Mouse (Mus musculus) erythroblast, embryonic 14.5 days (primary cell): ENCODE results near the gene Tspan11. TPM values are rescaled to one million over a fixed set of nuclear protein-coding genes. Genes with fewer than 3 reads are reported as not detected.

Experiments used
- H3K27me3 ChIP-seq: 2 replicates; pipeline ENCODE4 v1.6.1; 2012; ENCODE audit warnings: inconsistent platforms; ENCODE audit not compliant: control insufficient read depth
- H3K36me3 ChIP-seq: 2 replicates; pipeline ENCODE4 v1.6.1; 2012; ENCODE audit warnings: mild to moderate bottlenecking, inconsistent platforms; ENCODE audit not compliant: control insufficient read depth
- H3K4me1 ChIP-seq: 2 replicates; pipeline ENCODE4 v1.6.1; 2012; ENCODE audit warnings: inconsistent platforms; ENCODE audit not compliant: control insufficient read depth
- H3K4me3 ChIP-seq: replicated peaks from 2 replicates; pipeline ENCODE3; 2012; ENCODE audit warnings: moderate library complexity, mild to moderate bottlenecking, inconsistent platforms
- H3K9me3 ChIP-seq: 2 replicates; pipeline ENCODE4 v1.6.1; 2012; ENCODE audit warnings: low read length, inconsistent platforms, mixed read lengths; ENCODE audit not compliant: control insufficient read depth
- GATA1 ChIP-seq: IDR thresholded peaks from 2 replicates; pipeline ENCODE4 v1.6.1; 2012; ENCODE audit warnings: low read length, inconsistent platforms, mixed read lengths
- TAL1 ChIP-seq: IDR thresholded peaks from 3 replicates; pipeline ENCODE4 v1.6.1; 2012; ENCODE audit warnings: low read length, inconsistent platforms, mixed read lengths
- polyA plus RNA-seq: library from polyadenylated mRNA; stranded (reverse); fragments of >175 nt; gene quantifications from 2 replicates; pipeline ENCODE4 v1.2.3, GENCODE M21; 2012

The Tspan11 gene
- polyA plus RNA-seq, 1 experiment: not detected

GRCm38 (mm10) chr6:127896425-127896824 lies 9.0 kb downstream of the Tspan11 start:
- H3K4me1 ChIP-seq: no peaks in the 10 kb centered on the region
- no peaks in the 10 kb centered on the region for H3K36me3 ChIP-seq
- no peak for TF ChIP-seq GATA1
- no peak for TF ChIP-seq TAL1
- H3K27me3 ChIP-seq: no peaks in the 10 kb centered on the region
- no peaks in the 10 kb centered on the region; the same call in 1 of the 2 replicates for H3K9me3 ChIP-seq
- H3K4me3 ChIP-seq: no peak overlapping the region

DNA sequence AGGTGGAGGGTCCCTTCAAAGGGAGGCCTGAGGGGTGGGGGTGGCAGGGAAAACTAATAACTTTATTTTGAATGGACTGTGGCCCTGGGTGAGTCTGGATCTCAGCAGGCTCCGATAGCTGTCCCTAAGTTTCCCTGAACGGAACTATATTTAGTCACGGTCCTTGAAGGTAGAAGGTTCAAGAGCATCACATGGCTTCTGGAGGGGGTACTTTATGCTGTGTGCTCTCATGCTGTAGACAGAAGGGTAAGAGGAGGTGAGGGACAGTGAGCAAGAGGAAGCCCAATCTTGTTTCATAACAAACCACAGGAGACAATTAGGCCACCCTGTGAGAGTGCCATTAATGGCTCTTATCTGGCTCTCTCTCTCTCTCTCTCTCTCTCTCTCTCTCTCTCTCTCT lies 10.0 kb downstream of the Tspan11 start:
- H3K36me3 ChIP-seq: no peaks in the 10 kb centered on the region
- no peaks in the 10 kb centered on the region for H3K4me1 ChIP-seq
- H3K27me3 ChIP-seq: no peaks in the 10 kb centered on the region
- H3K4me3 ChIP-seq: no peak overlapping the region
- TF ChIP-seq TAL1 (no peak), GATA1 (no peak)
- no peaks in the 10 kb centered on the region; the same call in 1 of the 2 replicates for H3K9me3 ChIP-seq

GRCm38 (mm10) chr6:127900062-127900461 lies 12.7 kb downstream of the Tspan11 start:
- no peaks in the 10 kb centered on the region for H3K4me1 ChIP-seq
- no peaks in the 10 kb centered on the region for H3K27me3 ChIP-seq
- H3K36me3 ChIP-seq: no peaks in the 10 kb centered on the region
- no peaks in the 10 kb centered on the region; the same call in 1 of the 2 replicates for H3K9me3 ChIP-seq
- TF ChIP-seq GATA1 (no peak), TAL1 (no peak)
- H3K4me3 ChIP-seq: no peak overlapping the region

GRCm38 (mm10) chr6:127901261-127901660 lies 13.9 kb downstream of the Tspan11 start:
- Histone ChIP-seq H3K4me3 (no peak overlapping the region), H3K27me3 (no peaks in the 10 kb centered on the region), H3K36me3 (no peaks in the 10 kb centered on the region), H3K4me1 (no peaks in the 10 kb centered on the region), H3K9me3 (no peaks in the 10 kb centered on the region; the same call in 1 of the 2 replicates)
- no peak for TF ChIP-seq TAL1
- TF ChIP-seq GATA1: no peak

DNA sequence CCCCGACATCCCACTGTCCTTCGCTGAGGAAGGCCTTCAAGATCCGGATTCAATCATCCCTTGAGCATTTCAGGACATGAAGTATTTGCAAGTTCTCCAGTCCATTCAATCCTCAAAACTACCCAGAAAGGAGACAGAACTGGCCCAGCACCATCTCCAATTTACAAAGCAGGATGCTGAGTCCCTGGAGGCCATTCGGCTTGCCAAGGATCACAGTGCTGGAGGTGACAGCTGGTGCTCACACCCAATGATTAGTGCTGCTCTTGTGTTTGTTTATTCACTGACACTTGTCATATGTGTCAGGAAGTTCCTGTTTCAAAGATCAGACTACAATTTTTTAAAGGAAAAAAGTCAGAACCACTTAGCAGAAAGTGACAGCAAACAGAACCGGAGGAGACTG lies 14.3 kb downstream of the Tspan11 start:
- Histone ChIP-seq H3K4me1 (no peaks in the 10 kb centered on the region), H3K27me3 (no peaks in the 10 kb centered on the region), H3K4me3 (no peak overlapping the region), H3K36me3 (no peaks in the 10 kb centered on the region), H3K9me3 (no peaks in the 10 kb centered on the region; the same call in 1 of the 2 replicates)
- no peak for TF ChIP-seq GATA1
- TF ChIP-seq TAL1: no peak

DNA sequence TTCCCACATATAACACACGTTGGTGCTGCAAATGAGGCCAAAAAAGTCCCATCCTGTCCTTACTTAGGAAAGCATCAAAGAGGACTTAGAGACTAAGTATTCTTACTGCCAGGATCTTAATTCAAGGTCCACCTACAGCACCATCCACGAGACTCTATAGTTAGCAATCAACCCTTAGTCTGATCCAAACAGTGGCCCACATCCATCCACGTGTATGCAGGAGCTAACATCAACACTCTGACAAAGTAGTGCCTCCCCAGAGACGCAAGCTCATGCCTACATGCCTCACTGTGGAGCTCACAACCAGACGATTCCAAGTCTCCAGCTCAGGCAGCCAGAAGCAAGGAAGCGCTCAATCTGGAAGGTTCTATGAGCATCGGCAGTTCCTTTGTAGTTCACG lies 15.2 kb downstream of the Tspan11 start:
- H3K36me3 ChIP-seq: no peaks in the 10 kb centered on the region
- TF ChIP-seq TAL1 (no peak), GATA1 (no peak)

GRCm38 (mm10) chr6:127910638-127911037 lies 23.2 kb downstream of the Tspan11 start:
- Histone ChIP-seq H3K9me3 (no peaks in the 10 kb centered on the region; the same call in 1 of the 2 replicates), H3K27me3 (no peaks in the 10 kb centered on the region)
- no peak for TF ChIP-seq GATA1
- TF ChIP-seq TAL1: no peak

More for the DNA sequence above, 15.2 kb downstream of the Tspan11 start:
- Histone ChIP-seq H3K9me3 (no peaks in the 10 kb centered on the region; the same call in 1 of the 2 replicates), H3K4me3 (no peak overlapping the region), H3K4me1 (no peaks in the 10 kb centered on the region), H3K27me3 (no peaks in the 10 kb centered on the region)

GRCm38 (mm10) chr6:127911687-127912086 lies 24.3 kb downstream of the Tspan11 start:
- TF ChIP-seq GATA1: no peak
- no peak for TF ChIP-seq TAL1
- H3K4me1 ChIP-seq: no peaks in the 10 kb centered on the region
- no peaks in the 10 kb centered on the region for H3K36me3 ChIP-seq
- no peak overlapping the region for H3K4me3 ChIP-seq
- H3K27me3 ChIP-seq: no peaks in the 10 kb centered on the region
- H3K9me3 ChIP-seq: no peaks in the 10 kb centered on the region; the same call in 1 of the 2 replicates

More at GRCm38 (mm10) chr6:127910638-127911037, 23.2 kb downstream of the Tspan11 start:
- Histone ChIP-seq H3K36me3 (no peaks in the 10 kb centered on the region), H3K4me1 (no peaks in the 10 kb centered on the region), H3K4me3 (no peak overlapping the region)

- TF ChIP-seq TAL1: no peak
- TF ChIP-seq GATA1: no peak
- no peaks in the 10 kb centered on the region for H3K4me1 ChIP-seq
- no peaks in the 10 kb centered on the region; the same call in 1 of the 2 replicates for H3K9me3 ChIP-seq
- H3K27me3 ChIP-seq: no peaks in the 10 kb centered on the region
- no peaks in the 10 kb centered on the region for H3K36me3 ChIP-seq
- no peak overlapping the region for H3K4me3 ChIP-seq
Observed at GRCm38 (mm10) chr6:127912938-127913337, 25.5 kb downstream of the Tspan11 start.

DNA sequence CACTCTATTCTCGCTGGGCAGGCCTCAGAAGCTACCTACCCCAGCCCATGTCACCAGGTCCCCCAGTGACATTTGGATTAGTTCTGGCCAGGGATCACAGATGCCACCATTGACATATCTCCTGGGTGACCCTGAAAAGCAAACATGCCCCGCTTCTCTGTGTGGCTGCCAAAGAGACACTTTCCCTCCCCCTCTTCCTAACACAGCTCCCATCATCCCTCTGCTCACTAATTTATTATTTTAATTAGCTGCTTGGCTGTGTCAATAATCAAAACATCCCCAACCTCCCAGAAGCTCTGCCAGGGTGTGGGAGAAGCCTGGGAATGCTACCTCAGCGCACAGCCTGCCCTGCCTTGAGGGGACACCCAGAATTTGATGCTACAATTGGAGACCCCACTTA lies 29.6 kb downstream of the Tspan11 start:
- no peaks in the 10 kb centered on the region for H3K27me3 ChIP-seq
- H3K4me3 ChIP-seq: no peak overlapping the region
- no peaks in the 10 kb centered on the region; the same call in 1 of the 2 replicates for H3K9me3 ChIP-seq
- no peaks in the 10 kb centered on the region for H3K36me3 ChIP-seq
- no peaks in the 10 kb centered on the region for H3K4me1 ChIP-seq
- TF ChIP-seq TAL1 (no peak), GATA1 (no peak)
